In genomic region chr11:99123977-99124634, GRCm38 (mm10) we compare ENCODE assay signal across 8 mouse cellular contexts. TPM values are rescaled to one million over a fixed set of nuclear protein-coding genes. Genes with fewer than 3 reads are reported as not detected.
DNase-seq lines count a peak whose midpoint lies in the region; ATAC-seq and TF ChIP-seq lines count a peak whose summit lies in the region.

No protein-coding gene starts in this region.

- no peaks in the 10 kb centered on the region for H3K9me3 ChIP-seq in liver, embryonic 11.5 days (ENCODE audit: control insufficient read depth, low read length)
- no peaks in the 10 kb centered on the region for H3K9me3 ChIP-seq in limb, embryonic 15.5 days

- H3K4me1 ChIP-seq in liver, adult 2 months (ENCODE audit: control insufficient read depth, insufficient read depth, low read length): no peaks in the 10 kb centered on the region
- peaks cover 12% of the 10 kb centered on the region for H3K4me1 ChIP-seq in liver, embryonic 11.5 days (replicated peaks; ENCODE audit: control insufficient read depth, insufficient read depth, low read length)
- peaks cover 69% of the 10 kb centered on the region for H3K4me1 ChIP-seq in limb, embryonic 15.5 days

- H3K27ac ChIP-seq in liver, adult 2 months (replicated peaks; ENCODE audit: insufficient read depth, low read depth, low read length): no peak overlapping the region
- H3K27ac ChIP-seq in liver, embryonic 11.5 days (ENCODE audit: low read depth, low read length): no peak overlapping the region
- H3K27ac ChIP-seq in limb, embryonic 15.5 days: peak overlapping the region; percentile 78

- no peaks in the 10 kb centered on the region for H3K27me3 ChIP-seq in liver, adult 2 months (ENCODE audit: control insufficient read depth, insufficient read depth, low read length)
- H3K27me3 ChIP-seq in liver, embryonic 11.5 days (replicated peaks; ENCODE audit: control insufficient read depth, insufficient read depth, low read length): no peaks in the 10 kb centered on the region
- no peaks in the 10 kb centered on the region for H3K27me3 ChIP-seq in limb, embryonic 15.5 days
- H3K27me3 ChIP-seq in splenic B cell, adult 2 months (ENCODE audit: control insufficient read depth, insufficient read depth, low read length, poor library complexity, severe bottlenecking): no peaks in the 10 kb centered on the region

- no peak overlapping the region for H3K4me3 ChIP-seq in liver, adult 2 months (ENCODE audit: insufficient read depth, low read depth, low read length)
- no peak overlapping the region for H3K4me3 ChIP-seq in liver, embryonic 11.5 days (ENCODE audit: low read depth, low read length)
- no peak overlapping the region for H3K4me3 ChIP-seq in limb, embryonic 15.5 days

- ATAC-seq in liver, embryonic 11.5 days (replicated peaks; ENCODE audit: low FRiP score): no peak
- ATAC-seq in common myeloid progenitor, adult 5-6 weeks (replicated peaks; ENCODE audit: low read depth, poor library complexity, severe bottlenecking): peak; percentile 67
- ATAC-seq in limb, embryonic 15.5 days (ENCODE audit: insufficient number of reproducible peaks, low FRiP score, low TSS enrichment, low read depth): no peak

- peak; percentile 63 for DNase-seq in liver, adult 2 months (ENCODE audit: extremely low read depth, low read depth, low spot score)
- no peak for DNase-seq in liver, embryonic 11.5 days (ENCODE audit: low spot score)
- peak; percentile 59 for DNase-seq in MEL-GATA-1-ER (ENCODE audit: extremely low read depth, low read depth)
- DNase-seq in hindlimb bud, embryonic 11.5 days (ENCODE audit: extremely low spot score, low read depth, low spot score): peak; percentile 62
- DNase-seq in splenic B cell, adult 2 months (ENCODE audit: low read depth, low spot score): peak; percentile 88
- DNase-seq in layer of hippocampus, postnatal 36 days: no peak

- H3K36me3 ChIP-seq in liver, adult 2 months (ENCODE audit: control insufficient read depth, insufficient read depth, low read length): no peaks in the 10 kb centered on the region
- H3K36me3 ChIP-seq in liver, embryonic 11.5 days (ENCODE audit: control insufficient read depth, insufficient read depth, low read length): no peaks in the 10 kb centered on the region
- no peaks in the 10 kb centered on the region for H3K36me3 ChIP-seq in limb, embryonic 15.5 days
- no peaks in the 10 kb centered on the region for H3K36me3 ChIP-seq in splenic B cell, adult 2 months (ENCODE audit: control insufficient read depth, insufficient read depth, low read length, poor library complexity, severe bottlenecking)

- no peaks in the 10 kb centered on the region for H3K79me2 ChIP-seq in liver, adult 2 months (ENCODE audit: control insufficient read depth, insufficient read depth, low read length)

- TF ChIP-seq CTCF in liver, adult 2 months (IDR thresholded peaks at IDR 0.05; ENCODE audit: low read depth, low read length): peak; percentile 26; the same call in 1 of the 2 replicates

- TF ChIP-seq POLR2A in liver, adult 2 months (IDR thresholded peaks at IDR 0.05; ENCODE audit: extremely low read depth, insufficient read depth, low read length): no peak

- no peak overlapping the region for H3K9ac ChIP-seq in liver, adult 2 months (ENCODE audit: low read depth, low read length)
- no peak overlapping the region for H3K9ac ChIP-seq in liver, embryonic 11.5 days (ENCODE audit: low read depth, low read length)
- H3K9ac ChIP-seq in limb, embryonic 15.5 days: no peak overlapping the region

- 38% methylated on average over 15 of the region's 15 CpGs for WGBS in liver, adult 2 months
- WGBS in liver, embryonic 11.5 days: 29% methylated on average over 15 of the region's 15 CpGs
- WGBS in limb, embryonic 15.5 days: 39% methylated on average over 15 of the region's 15 CpGs

- H3K4me2 ChIP-seq in liver, embryonic 11.5 days: no peak overlapping the region
- H3K4me2 ChIP-seq in limb, embryonic 15.5 days: no peak overlapping the region

RNA-seq across cellular contexts. Expression of gene Ccr7, which starts 30.8 kb away (rescaled TPM):
- total RNA-seq in liver, adult 2 months (2014; rRNA removed): 0.55 and 0.74 TPM in 2 replicates
- 0.91 and 1.5 TPM in 2 replicates for polyA plus RNA-seq in liver, adult 2 months (2012; rRNA removed)
- 0.36 and 0.58 TPM in 2 replicates for polyA plus RNA-seq in liver, embryonic 11.5 days (2014; fragmentation: Nextera tagmentation; extraction: Ambion mirVana)
- not detected in 2 replicates for total RNA-seq in common myeloid progenitor, adult 5-6 weeks (2017)
- polyA plus RNA-seq in limb, embryonic 15.5 days (2015; fragmentation: Nextera tagmentation; extraction: Ambion mirVana): 0.38 and 0.48 TPM in 2 replicates
- not detected for total RNA-seq in layer of hippocampus, postnatal 36 days (2021)

RNA-seq across cellular contexts. Expression of gene Tns4, which starts 35.0 kb away (rescaled TPM):
- total RNA-seq in liver, adult 2 months (2014; rRNA removed): 0.27 and 0.46 TPM in 2 replicates
- polyA plus RNA-seq in liver, adult 2 months (2012; rRNA removed): 0.27 and 1.2 TPM in 2 replicates
- polyA plus RNA-seq in liver, embryonic 11.5 days (2014; fragmentation: Nextera tagmentation; extraction: Ambion mirVana): 0.21 TPM in 1 of 2 replicates, not detected in the other
- total RNA-seq in common myeloid progenitor, adult 5-6 weeks (2017): 0.68 and 1.0 TPM in 2 replicates
- 1.9 and 2.1 TPM in 2 replicates for polyA plus RNA-seq in limb, embryonic 15.5 days (2015; fragmentation: Nextera tagmentation; extraction: Ambion mirVana)
- not detected for total RNA-seq in layer of hippocampus, postnatal 36 days (2021)

Comparison
In these comparisons a context has a peak if more than half of its experiments do, and no peak if none do; other contexts are left out.
1. DNase-seq: peak in liver, adult 2 months (single experiment), MEL-GATA-1-ER (single experiment), hindlimb bud, embryonic 11.5 days (single experiment) and splenic B cell, adult 2 months (single experiment); none in liver, embryonic 11.5 days (single experiment) and layer of hippocampus, postnatal 36 days (0 of 2).